Mouse (Mus musculus) C2C12 (cell line): ENCODE measurements around the gene Samd11.

ENCODE experiments used
- CEBPB ChIP-seq: IDR thresholded peaks from one replicate; pipeline ENCODE4 v1.6.1; 2011; ENCODE audit warnings: low read depth, mild to moderate bottlenecking, control low read depth, moderate library complexity
- CTCF ChIP-seq: IDR thresholded peaks from one replicate; pipeline ENCODE4 v1.5.1; 2011; ENCODE audit not compliant: control insufficient read depth, insufficient read depth, insufficient read length
- FOSL1 ChIP-seq: IDR thresholded peaks from one replicate; pipeline ENCODE4 v1.8.0; 2011; ENCODE audit warnings: mild to moderate bottlenecking, low read length; ENCODE audit not compliant: poor library complexity, insufficient read depth, severe bottlenecking
- MAX ChIP-seq: IDR thresholded peaks from one replicate; pipeline ENCODE4 v1.6.1; 2011; ENCODE audit warnings: mild to moderate bottlenecking, control low read depth
- MYOG ChIP-seq: IDR thresholded peaks from one replicate; pipeline ENCODE4 v1.6.1; 2011; ENCODE audit not compliant: control insufficient read depth, insufficient read length; ENCODE audit errors: extremely low read depth
- USF1 ChIP-seq: IDR thresholded peaks from one replicate; pipeline ENCODE4 v1.6.1; 2011; ENCODE audit warnings: low read depth, mild to moderate bottlenecking, control low read depth, moderate library complexity

DNA sequence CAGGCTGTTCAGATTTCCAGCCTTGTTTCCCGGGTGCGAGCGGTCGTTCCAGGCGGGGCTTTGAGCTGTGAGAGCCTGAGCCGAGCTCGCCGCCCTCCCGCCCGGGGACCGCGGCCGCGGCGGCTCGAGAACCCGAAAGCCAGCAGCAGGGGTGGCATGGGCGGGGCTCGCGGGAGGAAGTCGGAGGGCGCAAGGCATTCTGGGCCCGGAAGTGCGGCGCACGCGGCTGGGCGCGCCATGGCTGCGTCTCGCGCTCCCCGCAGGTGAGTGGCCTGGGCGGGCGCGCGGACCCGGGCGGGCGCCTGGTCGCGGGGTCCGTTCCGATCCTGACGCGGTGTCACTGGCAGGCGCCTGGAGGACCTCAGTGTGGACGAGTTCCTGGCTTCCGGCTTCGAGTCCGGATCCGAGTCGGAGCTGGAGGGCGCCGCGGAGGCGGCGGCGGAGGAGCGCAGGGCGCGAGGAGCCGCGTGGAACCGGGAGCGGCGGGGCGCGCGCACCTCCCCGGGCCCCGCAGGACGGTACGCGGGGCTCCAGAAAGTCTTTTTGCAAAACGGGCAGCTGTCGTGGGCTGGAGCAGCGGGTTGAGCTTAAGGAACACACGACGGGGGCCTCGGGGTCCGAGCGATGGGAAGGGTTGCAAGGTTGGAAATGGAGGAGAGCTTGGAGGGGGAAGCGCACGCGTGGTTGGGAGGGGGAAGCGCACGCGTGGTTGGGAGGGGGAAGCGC is 19.5 kb downstream of the Samd11 start, which contains the start of gene Noc2l:
- TF ChIP-seq CTCF (no peak), MAX (peak; percentile 93), FOSL1 (no peak), CEBPB (no peak), USF1 (no peak), MYOG (no peak)
